Mouse (Mus musculus) cerebellum, adult 2 months (tissue): ENCODE measurements around the gene Pelo. TPM values are rescaled to one million over a fixed set of nuclear protein-coding genes. Genes with fewer than 3 reads are reported as not detected.

Source experiments
- DNase-seq, 2 experiments: peaks; one replicate each; pipeline ENCODE4 v3.0.0; 2021
- H3K27ac ChIP-seq: fragments of 200-500 bp; 2 replicates; pipeline ENCODE4 v1.5.1; 2012; ENCODE audit warnings: low read length, control low read depth, inconsistent platforms; ENCODE audit not compliant: insufficient read depth
- H3K27me3 ChIP-seq: fragments of 200-500 bp; 2 replicates; pipeline ENCODE4 v1.6.1; 2012; ENCODE audit warnings: inconsistent platforms, mild to moderate bottlenecking, low read length, moderate library complexity; ENCODE audit not compliant: control insufficient read depth, insufficient read depth
- H3K4me1 ChIP-seq: fragments of 200-500 bp; 2 replicates; pipeline ENCODE4 v1.6.1; 2011; ENCODE audit warnings: low read length; ENCODE audit not compliant: control insufficient read depth, insufficient read depth
- H3K4me3 ChIP-seq: fragments of 200-500 bp; replicated peaks from 2 replicates; pipeline ENCODE3; 2011; ENCODE audit warnings: mild to moderate bottlenecking, low read depth, low read length, control low read depth; ENCODE audit not compliant: insufficient read depth
- CTCF ChIP-seq: fragments of 200-500 bp; IDR thresholded peaks from 2 replicates; pipeline ENCODE4 v1.5.1; 2011; ENCODE audit warnings: low read depth, mild to moderate bottlenecking, control low read depth, low read length, moderate library complexity, borderline replicate concordance; ENCODE audit not compliant: insufficient read depth
- POLR2A ChIP-seq: fragments of 200-500 bp; IDR thresholded peaks from 2 replicates; pipeline ENCODE4 v1.6.1; 2011; ENCODE audit warnings: low read length, control low read depth, borderline replicate concordance; ENCODE audit not compliant: insufficient read depth
- WGBS: fragments of 180-500 bp; shearing (Covaris S2); methylation state at CpG from one replicate; pipeline ENCODE4 v1.1.7; 2018; 5-methylcytosine and 5-hydroxymethylcytosine counted together
- polyA plus RNA-seq: library from polyadenylated mRNA; depleted of rRNA; stranded (reverse); fragments of >200 nt; gene quantifications from 2 replicates; pipeline ENCODE4 v1.2.3, GENCODE M21; 2012

Gene Pelo
- polyA plus RNA-seq, 1 experiment, result 25.2 TPM

DNA sequence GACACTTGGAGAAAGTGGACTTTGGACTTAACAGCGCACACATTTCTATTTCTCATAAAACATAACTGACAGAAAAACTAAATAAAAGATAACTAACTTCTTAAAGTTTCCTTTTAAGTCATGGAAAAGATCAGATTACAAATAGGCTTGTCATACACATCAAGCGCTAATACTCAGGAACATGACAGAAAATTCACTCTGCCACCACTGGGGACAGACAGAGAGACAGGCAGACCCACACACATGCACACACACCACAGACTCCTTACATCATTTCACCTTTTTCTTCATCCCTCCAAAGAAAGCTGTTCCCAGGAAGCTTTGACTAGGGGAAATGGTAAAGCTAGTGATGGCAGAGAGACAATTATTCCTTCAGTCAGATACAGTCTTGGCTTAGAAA is 5.4 kb upstream of the Pelo start:
- 97% methylated on average over 2 of the region's 2 CpGs for whole genome bisulfite sequencing
- no peak for TF ChIP-seq POLR2A
- no peak for TF ChIP-seq CTCF
- Histone ChIP-seq H3K27ac (no peak overlapping the region), H3K4me3 (no peak overlapping the region), H3K4me1 (no peaks in the 10 kb centered on the region), H3K27me3 (no peaks in the 10 kb centered on the region)
- DNase-seq, result no peak

DNA sequence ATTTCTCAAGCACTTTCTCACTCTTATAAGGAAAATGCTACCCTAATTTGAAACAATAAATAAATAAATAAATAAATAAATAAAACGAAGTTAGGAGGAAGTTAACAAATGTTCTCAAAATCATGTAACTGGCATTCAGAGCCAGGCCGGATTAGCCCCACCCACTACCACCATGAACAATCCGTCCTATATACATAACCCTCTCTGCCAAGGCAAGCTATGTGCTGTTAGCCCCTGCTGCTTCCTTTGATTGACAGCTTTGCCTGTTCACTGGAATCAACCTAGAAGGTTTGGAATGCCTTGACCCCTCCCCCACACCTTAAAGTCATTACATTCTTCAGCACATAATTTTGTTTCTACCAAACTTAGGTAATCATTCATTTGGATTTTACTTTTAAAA is 1.5 kb upstream of the Pelo start:
- no peak overlapping the region for H3K27ac ChIP-seq
- H3K4me3 ChIP-seq, result no peak overlapping the region
- TF ChIP-seq POLR2A (no peak), CTCF (no peak)
- peaks cover 3% of the 10 kb centered on the region; the same call in 1 of the 2 replicates for H3K4me1 ChIP-seq
- 61% methylated on average over 3 of the region's 3 CpGs for WGBS
- no peak for DNase-seq
- no peaks in the 10 kb centered on the region for H3K27me3 ChIP-seq

DNA sequence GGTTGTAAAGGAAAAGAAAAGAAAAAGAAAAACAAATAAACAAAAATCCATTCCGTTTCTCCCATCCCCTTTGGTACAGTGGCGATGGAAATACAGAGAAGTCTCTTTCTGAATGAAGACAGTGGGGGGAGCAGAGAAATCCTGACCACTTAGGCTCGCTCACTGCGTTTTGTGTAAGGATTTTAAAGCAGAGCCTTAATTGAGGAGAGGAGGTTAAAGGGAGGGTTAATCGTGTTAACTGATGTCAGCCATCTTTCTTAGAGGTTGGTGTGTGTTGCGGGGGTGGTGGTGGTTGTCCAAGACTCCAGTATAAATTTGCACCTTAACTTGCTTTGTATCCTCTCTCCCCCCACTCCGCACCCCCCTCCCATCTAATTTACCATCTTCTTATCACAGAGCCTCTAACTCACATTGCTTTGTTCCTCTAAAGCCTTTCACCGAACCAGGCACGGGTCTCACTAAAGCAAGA is 1.0 kb upstream of the Pelo start:
- Histone ChIP-seq H3K27me3 (no peaks in the 10 kb centered on the region), H3K4me1 (peaks cover 3% of the 10 kb centered on the region; the same call in 1 of the 2 replicates), H3K27ac (no peak overlapping the region), H3K4me3 (no peak overlapping the region)
- TF ChIP-seq CTCF, result no peak
- TF ChIP-seq POLR2A, result no peak
- no peak for DNase-seq
- 56% methylated on average over 9 of the region's 9 CpGs for WGBS

DNA sequence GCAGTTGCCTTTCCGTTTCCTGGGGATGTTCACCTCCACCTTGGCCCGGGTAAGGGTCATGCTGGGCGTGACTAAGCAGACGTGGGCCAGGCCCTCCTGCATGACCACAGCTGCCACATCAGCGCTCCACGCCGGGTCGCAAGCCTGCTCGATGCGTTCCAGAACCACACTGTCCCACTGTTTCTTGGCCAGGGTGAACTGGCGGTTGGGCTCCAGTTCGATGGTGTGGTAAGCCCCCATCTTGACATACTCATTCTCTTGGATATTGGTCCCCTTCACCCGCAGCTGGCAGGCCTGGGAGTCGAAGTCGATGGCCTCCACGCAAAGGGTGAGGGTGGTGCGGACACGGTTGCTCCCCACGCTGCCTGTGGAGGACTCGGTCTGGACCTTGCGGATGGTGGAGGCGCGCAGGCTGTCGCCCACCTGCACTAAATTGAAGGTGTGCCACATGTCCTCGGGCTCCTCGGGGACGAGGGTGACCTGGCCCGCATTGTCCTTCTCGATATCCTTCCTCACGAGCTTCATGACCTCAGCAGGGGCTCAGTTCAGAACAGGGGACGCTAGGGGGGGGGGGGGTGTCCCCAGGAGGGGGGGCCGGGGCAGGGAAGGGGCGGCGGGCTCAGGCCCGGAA is 476 bp downstream of the Pelo start:
- Histone ChIP-seq H3K4me3 (peak overlapping the region; percentile 97), H3K4me1 (peaks cover 3% of the 10 kb centered on the region; the same call in 1 of the 2 replicates), H3K27ac (no peak overlapping the region), H3K27me3 (no peaks in the 10 kb centered on the region)
- TF ChIP-seq POLR2A (no peak), CTCF (no peak)
- peak in 1 of 2 experiments; percentile 37 for DNase-seq
- WGBS, result 2% methylated on average over 32 of the region's 35 CpGs

DNA sequence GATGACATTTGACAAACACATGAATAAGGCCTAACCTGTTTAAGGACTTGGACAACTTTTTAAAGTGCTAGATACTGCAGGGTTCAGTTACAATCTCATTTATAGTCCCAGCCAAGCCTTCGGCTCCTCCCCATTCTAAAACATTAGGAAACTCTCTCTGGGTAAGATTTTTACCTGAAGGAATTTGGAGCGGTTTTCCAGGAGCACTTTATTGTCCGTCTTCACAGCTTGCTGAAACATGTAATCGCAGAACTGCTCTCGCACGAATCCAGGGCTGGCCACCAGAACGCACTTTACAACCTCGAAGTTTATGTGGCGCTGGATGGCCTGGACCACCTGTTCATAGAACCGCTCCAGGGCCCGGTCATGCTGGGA is 979 bp downstream of the Pelo start:
- no peaks in the 10 kb centered on the region for H3K27me3 ChIP-seq
- TF ChIP-seq CTCF, result no peak
- no peak for TF ChIP-seq POLR2A
- no peak for DNase-seq
- no peak overlapping the region for H3K27ac ChIP-seq
- peaks cover 3% of the 10 kb centered on the region; the same call in 1 of the 2 replicates for H3K4me1 ChIP-seq
- peak overlapping the region; percentile 97 for H3K4me3 ChIP-seq
- WGBS, result 54% methylated on average over 11 of the region's 11 CpGs

DNA sequence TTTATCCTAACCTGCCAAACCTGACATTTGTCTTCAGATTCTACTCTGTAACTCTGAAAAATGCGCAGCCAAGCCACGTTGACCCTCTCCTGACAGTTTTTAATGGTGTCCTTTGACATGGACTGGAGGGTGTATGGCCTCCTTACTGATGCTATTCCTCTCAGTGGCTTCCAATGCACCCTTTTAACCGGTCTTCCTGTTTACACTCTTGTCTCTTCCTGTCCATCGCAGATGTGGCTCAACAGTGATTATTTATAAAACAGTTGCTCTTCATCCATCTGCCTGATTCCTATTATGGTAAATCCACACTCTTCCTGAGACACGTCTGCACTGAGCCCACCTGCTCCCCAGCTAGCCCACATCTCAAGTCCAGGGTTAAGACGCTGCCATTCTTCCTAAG is 4.0 kb downstream of the Pelo start:
- H3K27ac ChIP-seq, result no peak overlapping the region
- no peaks in the 10 kb centered on the region for H3K27me3 ChIP-seq
- H3K4me3 ChIP-seq, result no peak overlapping the region
- 91% methylated on average over 6 of the region's 6 CpGs for WGBS
- no peak for TF ChIP-seq POLR2A
- no peak for TF ChIP-seq CTCF
- no peak for DNase-seq
- peaks cover 3% of the 10 kb centered on the region; the same call in 1 of the 2 replicates for H3K4me1 ChIP-seq

DNA sequence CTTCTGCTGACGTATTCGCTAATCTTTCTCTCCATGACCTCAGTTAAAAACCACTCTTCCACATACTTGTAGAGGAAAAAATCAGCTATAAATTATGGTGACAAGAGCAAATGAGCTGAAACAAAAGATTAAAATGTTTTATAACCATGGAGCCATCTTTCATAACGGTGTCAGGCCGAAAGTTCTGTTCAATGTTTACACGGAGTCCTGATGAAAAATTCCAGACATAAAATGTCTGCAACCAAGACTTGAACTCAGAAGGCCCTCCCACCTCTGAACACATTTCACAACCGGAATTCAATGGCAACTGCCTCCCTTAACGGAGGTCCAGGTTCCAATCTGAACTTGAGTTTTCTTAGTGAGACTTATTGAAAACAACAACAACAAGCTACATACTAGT is 7.6 kb downstream of the Pelo start:
- no peaks in the 10 kb centered on the region for H3K27me3 ChIP-seq
- no peak overlapping the region for H3K27ac ChIP-seq
- WGBS, result 91% methylated on average over 7 of the region's 7 CpGs
- DNase-seq, result no peak
- H3K4me3 ChIP-seq, result no peak overlapping the region
- H3K4me1 ChIP-seq, result no peaks in the 10 kb centered on the region
- no peak for TF ChIP-seq POLR2A
- TF ChIP-seq CTCF, result no peak

DNA sequence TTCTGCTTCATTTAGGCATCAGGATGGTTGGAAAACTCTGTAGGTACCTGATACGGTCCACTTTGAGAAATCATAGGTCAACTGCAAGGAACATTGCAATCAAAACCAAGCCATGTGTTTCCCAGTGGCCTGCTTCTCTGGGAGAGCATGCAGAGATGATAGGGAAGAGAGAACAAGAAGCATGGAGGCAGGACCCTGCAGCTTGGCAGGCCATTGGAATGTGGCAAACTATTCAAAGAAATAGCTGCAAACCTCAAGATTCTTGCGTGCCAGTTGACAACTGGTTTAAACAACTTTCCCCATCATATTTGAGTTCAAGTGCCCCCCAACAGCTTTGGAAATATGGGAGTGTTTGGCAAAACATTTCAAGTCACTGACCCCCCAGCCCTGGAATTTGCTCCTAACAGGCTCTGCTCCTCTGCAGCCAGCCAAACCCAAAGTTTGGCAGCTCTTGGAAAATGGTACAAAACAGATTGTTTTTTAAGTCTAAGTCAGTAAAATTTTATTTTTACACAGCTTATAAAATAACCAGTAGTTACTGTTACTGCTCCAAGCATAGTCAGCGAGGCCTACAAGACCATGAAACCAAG is 9.9 kb downstream of the Pelo start:
- Histone ChIP-seq H3K27ac (no peak overlapping the region), H3K4me1 (no peaks in the 10 kb centered on the region), H3K4me3 (no peak overlapping the region), H3K27me3 (no peaks in the 10 kb centered on the region)
- DNase-seq, result no peak
- 87% methylated on average over 3 of the region's 3 CpGs for WGBS
- TF ChIP-seq CTCF (no peak), POLR2A (no peak)
